Mouse (Mus musculus) heart, adult 8-10 months (tissue): Measurements from ENCODE around the gene Psen2. TPM values are rescaled to one million over a fixed set of nuclear protein-coding genes. Genes with fewer than 3 reads are reported as not detected.

Source experiments
- DNase-seq: peaks from one replicate; pipeline ENCODE4 v3.0.0; 2022; ENCODE audit warnings: low spot score
- total RNA-seq, 4 experiments: library from RNA; stranded (reverse); gene quantifications; 2 replicates each; pipeline ENCODE4 v1.2.4; 2022

The Psen2 gene
- total RNA-seq, 4 experiments from 2014 or later: 14.7 to 16.0 (median 15.3) TPM

- DNase-seq: no peak
Observed at GRCm38 (mm10) chr1:180178340-180178739, 84.9 kb downstream of the Psen2 start.

Other genes starting within 250 kb of the Psen2 start
- 1,000 to 10,000 TPM in 1 of 4 experiments, 100 to 1,000 TPM in 3; 923 to 1,131 (median 957) TPM for gene Coq8a, start 63.8 kb downstream of the Psen2 start, total RNA-seq
- 10 to 100 TPM; 40.9 to 59.4 (median 57.3) TPM for gene Itpkb, start 67.0 kb upstream of the Psen2 start, total RNA-seq
- 1 to 10 TPM; 2.4 to 3.2 (median 2.7) TPM for gene Stum, start 220.1 kb upstream of the Psen2 start, total RNA-seq